Mouse (Mus musculus): Measurements from ENCODE around the gene Sigmar1.
"Not testable (repeated sequence)": the region's sequence is repeated elsewhere in the genome, so short reads cannot be mapped to it uniquely, and the experiment has no call there.

The Sigmar1 gene

DNA sequence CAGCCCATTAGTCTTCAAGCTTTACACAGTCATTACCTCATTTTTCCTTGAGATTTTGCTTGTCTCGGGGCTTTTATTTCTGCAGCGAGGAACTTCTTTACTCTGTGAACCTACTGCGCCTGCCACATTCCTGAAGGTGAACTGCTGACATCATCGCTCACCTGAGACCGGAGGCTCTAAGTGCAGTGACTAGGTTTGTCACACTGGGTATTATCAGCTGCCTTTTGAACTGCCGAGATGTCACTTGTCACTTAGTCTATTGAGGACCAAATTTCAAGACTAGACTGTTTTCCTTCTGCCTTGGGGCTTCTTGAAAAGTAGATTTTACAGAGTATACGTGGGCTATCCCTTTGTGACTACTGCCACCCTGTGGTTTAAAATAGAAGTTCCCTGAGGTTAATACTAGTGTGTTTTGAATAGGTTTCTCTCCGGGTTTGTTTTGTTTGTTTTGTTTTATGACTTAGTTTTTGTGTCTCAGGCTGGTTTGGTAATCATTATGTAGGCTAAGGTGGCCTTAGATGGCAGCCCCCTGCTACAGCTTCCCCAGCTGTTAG lies 47.7 kb downstream of the Sigmar1 start:
- no peak for DNase-seq

GRCm38 (mm10) chr4:41707011-41707535 lies 48.9 kb downstream of the Sigmar1 start:
- DNase-seq, result peak; percentile 46 to 62

- DNase-seq, result no peak
Measured at GRCm38 (mm10) chr4:41705922-41706754, 49.8 kb downstream of the Sigmar1 start.

- no peak for DNase-seq
Measured at GRCm38 (mm10) chr4:41704651-41705050, 51.3 kb downstream of the Sigmar1 start.

- DNase-seq, result not testable (repeated sequence)
Measured at GRCm38 (mm10) chr4:41702226-41702625, 53.7 kb downstream of the Sigmar1 start.

DNA sequence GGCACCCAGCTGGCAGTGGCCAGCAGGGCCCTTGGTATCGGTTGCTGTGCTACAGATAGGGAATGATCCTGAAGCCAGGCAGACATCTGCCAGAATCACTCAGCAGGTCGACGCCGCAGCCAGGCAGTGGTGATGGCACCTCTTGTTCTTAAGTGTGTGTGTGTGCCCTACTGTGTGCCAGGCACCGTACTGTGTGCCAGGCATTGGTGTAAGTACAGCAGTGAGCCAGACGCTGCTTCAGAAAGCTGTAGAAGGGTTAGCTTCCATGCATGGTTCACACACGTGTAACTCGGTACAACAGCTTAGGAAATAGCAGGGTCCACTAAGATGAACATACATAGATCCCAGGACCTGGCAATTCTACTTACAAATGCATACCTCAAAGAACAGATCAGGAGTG lies 55.7 kb downstream of the Sigmar1 start:
- DNase-seq, result not testable (repeated sequence)

DNA sequence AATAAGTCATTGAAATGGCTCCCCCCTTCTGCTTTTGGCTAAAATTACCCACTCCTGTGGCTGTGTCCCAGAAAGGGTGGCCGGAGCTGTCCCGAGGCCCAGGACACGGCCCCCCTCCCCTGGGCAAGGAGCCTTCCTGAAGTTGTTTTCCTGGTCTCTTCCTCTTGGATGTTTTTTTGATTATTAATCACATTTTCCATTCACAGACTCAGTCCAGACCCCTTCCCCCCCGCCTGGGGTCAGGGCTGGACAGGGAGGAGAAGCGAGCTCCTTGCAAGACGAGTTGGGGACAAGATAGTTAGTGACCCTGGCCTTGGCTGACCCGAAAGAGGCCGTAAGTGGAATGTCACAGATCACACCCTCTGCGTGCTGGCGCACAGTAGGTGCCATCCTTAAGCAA lies 56.2 kb downstream of the Sigmar1 start, which contains the start of gene Il11ra1:
TSS of gene Il11ra1 (plus strand) at position 207 of the 400 bp plus-strand sequence.
- DNase-seq, result not testable (repeated sequence)

DNA sequence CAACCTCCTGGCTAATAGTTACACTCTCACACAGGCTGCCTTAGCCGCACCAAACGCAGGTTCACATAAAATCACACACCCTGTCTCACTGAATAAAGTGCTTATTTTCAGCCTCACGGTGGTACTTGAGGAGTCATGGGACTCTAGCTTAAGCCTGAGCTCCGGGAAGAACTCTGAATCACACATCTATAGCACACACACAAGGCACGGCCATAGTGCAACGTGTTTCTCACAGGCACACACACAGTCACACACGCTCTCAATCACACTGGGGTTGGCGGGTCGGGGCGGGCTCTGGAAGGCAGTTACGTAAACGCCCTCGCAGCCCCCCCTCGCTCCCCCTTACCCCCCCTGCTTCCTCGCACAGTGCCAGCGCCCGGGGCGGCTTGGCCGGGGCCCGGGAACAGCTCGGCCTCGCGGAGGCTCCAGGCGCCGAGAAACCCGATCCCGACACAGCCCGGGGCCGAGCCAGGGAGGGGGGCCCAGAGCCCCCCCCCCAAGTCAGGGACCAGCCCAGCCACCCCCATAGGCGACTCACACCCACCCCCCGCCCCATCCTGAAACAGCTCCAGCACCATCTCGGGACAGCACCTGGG lies 57.4 kb downstream of the Sigmar1 start:
- DNase-seq, result not testable (repeated sequence)

GRCm38 (mm10) chr4:41696930-41697841 lies 58.8 kb downstream of the Sigmar1 start, which contains the start of gene Cntfr:
Gene Cntfr (minus strand): TSS chr4:41697089.
- DNase-seq, result peak in 1 of 2 experiments; percentile 40

- DNase-seq, result not testable (repeated sequence)
Measured at GRCm38 (mm10) chr4:41696452-41696851, 59.5 kb downstream of the Sigmar1 start.

DNA sequence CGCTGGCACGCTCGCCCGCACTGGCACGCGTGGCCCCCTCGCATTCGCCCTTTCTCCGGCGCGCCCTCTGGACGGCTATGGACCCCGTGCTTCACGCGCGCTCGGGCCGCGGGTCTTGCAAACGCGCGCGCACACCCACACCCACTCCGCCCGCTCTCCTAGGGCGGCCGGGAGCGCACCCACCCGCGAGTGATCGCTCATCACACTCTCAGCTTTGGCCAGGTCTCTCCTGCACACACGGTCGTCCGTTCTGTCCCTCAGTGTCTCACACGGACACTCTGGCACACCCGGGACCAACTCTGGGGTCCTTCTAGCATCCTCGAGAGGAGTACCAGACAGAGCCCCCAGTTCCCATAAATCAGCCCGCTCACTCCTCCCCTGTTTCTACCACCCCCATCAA lies 60.2 kb downstream of the Sigmar1 start:
- not testable (repeated sequence) for DNase-seq

DNA sequence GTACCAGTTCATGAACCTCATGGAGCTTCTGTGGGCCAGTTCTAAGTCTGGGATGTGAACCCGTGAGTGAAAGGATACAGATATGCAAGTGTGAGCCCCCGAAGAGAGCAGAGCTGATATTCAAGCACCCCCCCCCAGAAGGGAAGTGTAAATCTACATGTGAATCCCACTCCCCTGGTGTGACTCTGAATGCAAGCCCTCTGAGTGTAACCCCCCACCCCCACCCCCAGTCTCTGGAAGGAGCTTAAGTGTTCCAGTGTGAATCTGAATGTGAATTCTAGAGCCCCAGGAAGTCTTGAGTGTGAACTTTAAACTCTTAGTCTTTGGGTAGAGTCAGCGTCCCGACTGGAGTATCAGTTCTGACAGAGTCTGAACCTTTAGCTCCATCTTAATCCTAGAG lies 62.4 kb downstream of the Sigmar1 start:
- DNase-seq, result not testable (repeated sequence)

- DNase-seq, result not testable (repeated sequence)
Measured at GRCm38 (mm10) chr4:41690014-41690413, 65.9 kb downstream of the Sigmar1 start.

DNA sequence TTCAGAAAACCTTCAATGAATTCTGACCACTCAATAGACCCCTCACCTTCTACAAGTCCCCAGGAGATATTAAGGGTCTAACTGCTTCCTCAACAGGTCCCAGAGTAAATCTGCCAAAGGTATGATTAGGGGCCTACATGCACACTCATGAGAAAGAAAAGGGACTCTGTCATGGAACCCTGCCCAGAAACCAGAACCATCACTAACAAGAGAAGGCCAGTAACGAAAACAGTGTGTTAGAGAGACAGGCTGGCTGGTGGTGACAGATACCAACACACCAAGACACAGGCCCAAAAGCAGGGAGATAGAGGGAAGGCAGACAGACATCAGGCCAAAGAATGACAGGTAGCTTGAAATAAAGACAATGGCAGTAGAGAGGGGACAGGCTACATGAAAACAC lies 67.4 kb downstream of the Sigmar1 start:
- DNase-seq, result not testable (repeated sequence)
